ENCODE assay signal across 34 mouse cellular contexts in the genomic region with DNA sequence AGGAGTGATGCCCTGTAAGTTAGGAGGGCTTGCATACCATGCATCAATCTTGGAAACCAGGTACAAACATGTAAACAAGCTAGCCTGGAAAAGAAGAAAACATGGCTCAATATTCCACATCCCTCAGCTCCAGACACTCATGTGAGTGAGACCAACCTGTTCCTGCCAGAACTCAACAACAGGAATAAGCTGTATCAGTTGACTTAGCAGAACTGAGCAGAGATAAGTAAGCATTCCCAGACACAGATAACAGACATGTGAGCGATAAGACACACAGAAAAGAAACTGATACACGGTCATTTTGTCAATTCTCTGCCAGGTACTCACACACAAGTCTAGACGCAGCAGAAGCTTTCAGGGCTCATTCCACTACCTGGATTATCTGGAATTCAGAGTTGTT.
"Had no signal": no experiment of that assay in that cellular context is flagged by ENCODE, and none has a peak within 500 bp of the region (broad histone marks: within the 10 kb centered on the region; RNA-seq: fewer than 3 reads in every experiment).

No protein-coding gene starts in this region.

- H3K9ac ChIP-seq: heart, embryonic 12.5 days; heart, embryonic 13.5 days; heart, embryonic 15.5 days; hindbrain, embryonic 12.5 days; hindbrain, embryonic 13.5 days; hindbrain, embryonic 14.5 days; hindbrain, embryonic 15.5 days; kidney, embryonic 15.5 days had no signal

- ATAC-seq: hindbrain, embryonic 16.5 days; hindbrain, postnatal 0 days; inflammation-experienced regulatory T-cells, adult 6 months had no signal

- H3K9me3 ChIP-seq: heart, embryonic 10.5 days; heart, embryonic 13.5 days; heart, embryonic 15.5 days; hindbrain, embryonic 10.5 days; hindbrain, embryonic 12.5 days; hindbrain, embryonic 13.5 days; hindbrain, embryonic 15.5 days; kidney, embryonic 15.5 days had no signal

- H3K4me1 ChIP-seq: heart, embryonic 15.5 days; hindbrain, embryonic 10.5 days; hindbrain, embryonic 12.5 days; hindbrain, embryonic 13.5 days; hindbrain, embryonic 15.5 days; kidney, embryonic 15.5 days had no signal

- H3K4me3 ChIP-seq: heart, adult 2 months; heart, embryonic 10.5 days; heart, embryonic 12.5 days; heart, embryonic 13.5 days; heart, embryonic 15.5 days; hindbrain, embryonic 10.5 days; hindbrain, embryonic 12.5 days; hindbrain, embryonic 13.5 days; hindbrain, embryonic 15.5 days; kidney, embryonic 15.5 days; layer of hippocampus, adult 2 months; left cerebral cortex, adult 2 months had no signal

- DNase-seq: heart, adult 2 months; heart, postnatal 10 days; heart, postnatal 14 days; heart, postnatal 36 days; heart, postnatal 4 days; kidney, adult 11 months; kidney, adult 18-20 months; kidney, adult 2 months; kidney, adult 8-10 months; kidney, adult 9 months; kidney, postnatal 10 days; kidney, postnatal 14 days; kidney, postnatal 25 days; kidney, postnatal 36 days; kidney, postnatal 4 days; layer of hippocampus, adult 9-11 months; layer of hippocampus, postnatal 36 days had no signal

- H3K27ac ChIP-seq: heart, adult 2 months; heart, embryonic 10.5 days; heart, embryonic 13.5 days; heart, embryonic 15.5 days; hindbrain, embryonic 10.5 days; hindbrain, embryonic 12.5 days; hindbrain, embryonic 13.5 days; hindbrain, embryonic 14.5 days; hindbrain, embryonic 15.5 days; hindbrain, postnatal 0 days; kidney, embryonic 15.5 days; kidney, postnatal 0 days; layer of hippocampus, adult 2 months; left cerebral cortex, adult 2 months had no signal

- H3K4me2 ChIP-seq: heart, embryonic 11.5 days; heart, embryonic 12.5 days; heart, embryonic 13.5 days; heart, embryonic 15.5 days; hindbrain, embryonic 12.5 days; hindbrain, embryonic 13.5 days; hindbrain, embryonic 14.5 days; hindbrain, embryonic 15.5 days; kidney, embryonic 15.5 days had no signal

- H3K36me3 ChIP-seq: heart, embryonic 10.5 days; heart, embryonic 12.5 days; heart, embryonic 13.5 days; heart, embryonic 15.5 days; hindbrain, embryonic 10.5 days; hindbrain, embryonic 12.5 days; hindbrain, embryonic 13.5 days; hindbrain, embryonic 15.5 days; kidney, embryonic 15.5 days had no signal

- H3K27me3 ChIP-seq: heart, embryonic 12.5 days; heart, embryonic 13.5 days; heart, embryonic 15.5 days; hindbrain, embryonic 12.5 days; hindbrain, embryonic 13.5 days; hindbrain, embryonic 15.5 days; kidney, embryonic 15.5 days had no signal
